Mouse (Mus musculus): ENCODE data around the gene Slc39a13.
"Not testable (repeated sequence)": the region's sequence is repeated elsewhere in the genome, so short reads cannot be mapped to it uniquely, and the experiment has no call there.

Gene Slc39a13

GRCm38 (mm10) chr2:91065544-91065943, 4.7 kb downstream of the Slc39a13 start:
- DNase-seq (ENCODE audit: low spot score in 2 of 2) = peak in 1 of 2 experiments; percentile 64

- DNase-seq (ENCODE audit: low spot score in 2 of 2) = no peak
Measured at GRCm38 (mm10) chr2:91064211-91064610, 6.0 kb downstream of the Slc39a13 start.

- no peak for DNase-seq (ENCODE audit: low spot score in 2 of 2)
Measured at GRCm38 (mm10) chr2:91062779-91063606, 7.2 kb downstream of the Slc39a13 start.

- DNase-seq (ENCODE audit: low spot score in 2 of 2) = no peak
Measured at GRCm38 (mm10) chr2:91061849-91062481, 8.3 kb downstream of the Slc39a13 start.

GRCm38 (mm10) chr2:91060544-91061355, 9.5 kb downstream of the Slc39a13 start:
- peak in 1 of 2 experiments; percentile 31 for DNase-seq (ENCODE audit: low spot score in 2 of 2)

GRCm38 (mm10) chr2:91059376-91059775, 10.8 kb downstream of the Slc39a13 start:
- no peak for DNase-seq (ENCODE audit: low spot score in 2 of 2)

- DNase-seq (ENCODE audit: low spot score in 2 of 2) = no peak
Measured at GRCm38 (mm10) chr2:91058435-91058834, 11.8 kb downstream of the Slc39a13 start.

- peak; percentile 93 to 97 for DNase-seq (ENCODE audit: low spot score in 2 of 2)
Measured at GRCm38 (mm10) chr2:91053934-91054382, 16.3 kb downstream of the Slc39a13 start, which contains the start of gene Psmc3. TSS of gene Psmc3 (plus strand) at chr2:91054009.

GRCm38 (mm10) chr2:91053181-91053933, 16.9 kb downstream of the Slc39a13 start:
- no peak for DNase-seq (ENCODE audit: low spot score in 2 of 2)

GRCm38 (mm10) chr2:91052752-91053151, 17.5 kb downstream of the Slc39a13 start:
- no peak for DNase-seq (ENCODE audit: low spot score in 2 of 2)

- DNase-seq (ENCODE audit: low spot score in 2 of 2) = no peak
Measured at GRCm38 (mm10) chr2:91051917-91052316, 18.3 kb downstream of the Slc39a13 start.

- no peak for DNase-seq (ENCODE audit: low spot score in 2 of 2)
Measured at GRCm38 (mm10) chr2:91047359-91047758, 22.9 kb downstream of the Slc39a13 start.

GRCm38 (mm10) chr2:91045805-91046204, 24.4 kb downstream of the Slc39a13 start:
- not testable (repeated sequence) for DNase-seq (ENCODE audit: low spot score in 2 of 2)

GRCm38 (mm10) chr2:91044727-91045126, 25.5 kb downstream of the Slc39a13 start:
- no peak for DNase-seq (ENCODE audit: low spot score in 2 of 2)

GRCm38 (mm10) chr2:91042651-91043398, 27.4 kb downstream of the Slc39a13 start:
- no peak for DNase-seq (ENCODE audit: low spot score in 2 of 2)

- no peak for DNase-seq (ENCODE audit: low spot score in 2 of 2)
Measured at GRCm38 (mm10) chr2:91041786-91042185, 28.4 kb downstream of the Slc39a13 start.

- DNase-seq (ENCODE audit: low spot score in 2 of 2) = no peak
Measured at GRCm38 (mm10) chr2:91035385-91035784, 34.8 kb downstream of the Slc39a13 start, which contains the start of gene Rapsn. TSS of gene Rapsn (plus strand) at chr2:91035620.

GRCm38 (mm10) chr2:91033000-91033399, 37.2 kb downstream of the Slc39a13 start:
- DNase-seq (ENCODE audit: low spot score in 2 of 2) = no peak

- no peak for DNase-seq (ENCODE audit: low spot score in 2 of 2)
Measured at GRCm38 (mm10) chr2:91031216-91031615, 39.0 kb downstream of the Slc39a13 start.

All from cerebellum, postnatal 4 days (tissue).